Mouse (Mus musculus) hindbrain, embryonic 11.5 days (tissue): ENCODE results near the gene Hepacam. TPM values are rescaled to one million over a fixed set of nuclear protein-coding genes. Genes with fewer than 3 reads are reported as not detected.

Source experiments
- ATAC-seq: fragments of 200-750 bp; cut with Nextera tagmentation; 2 replicates; pipeline ENCODE4 v1.8.0; 2017; ENCODE audit warnings: mild to moderate bottlenecking, moderate TSS enrichment, moderate library complexity; ENCODE audit not compliant: low FRiP score
- DNase-seq: peaks from one replicate; pipeline ENCODE4 v3.0.0-alpha.2; 2015; ENCODE audit warnings: low spot score
- H3K27ac ChIP-seq: fragments of 300-500 bp; sonication (generic); 2 replicates; pipeline ENCODE4 v1.5.1; 2014; ENCODE audit warnings: mild to moderate bottlenecking, low read depth, low read length
- H3K27me3 ChIP-seq: fragments of 300-500 bp; sonication (generic); 2 replicates; pipeline ENCODE4 v1.6.1; 2014; ENCODE audit warnings: mild to moderate bottlenecking, low read length, moderate library complexity, mixed read lengths; ENCODE audit not compliant: control insufficient read depth, insufficient read depth
- H3K36me3 ChIP-seq: fragments of 300-500 bp; sonication (generic); 2 replicates; pipeline ENCODE4 v1.6.1; 2014; ENCODE audit warnings: mild to moderate bottlenecking, low read length, moderate library complexity, mixed read lengths; ENCODE audit not compliant: control insufficient read depth, insufficient read depth
- H3K4me1 ChIP-seq: fragments of 300-500 bp; sonication (generic); replicated peaks from 2 replicates; pipeline ENCODE4 v1.6.1; 2014; ENCODE audit warnings: low read length, mixed read lengths; ENCODE audit not compliant: control insufficient read depth, insufficient read depth
- H3K4me2 ChIP-seq: fragments of 300-500 bp; sonication (generic); replicated peaks from 2 replicates; pipeline ENCODE4 v1.6.1; 2014; ENCODE audit warnings: mild to moderate bottlenecking, low read depth, low read length
- H3K4me3 ChIP-seq: fragments of 300-500 bp; sonication (generic); 2 replicates; pipeline ENCODE4 v1.5.1; 2014; ENCODE audit warnings: low read depth, low read length
- H3K9ac ChIP-seq: fragments of 300-500 bp; sonication (generic); 2 replicates; pipeline ENCODE4 v1.6.1; 2014; ENCODE audit warnings: low read depth, low read length
- H3K9me3 ChIP-seq: fragments of 300-500 bp; sonication (generic); 2 replicates; pipeline ENCODE4 v1.6.1; 2016; ENCODE audit warnings: low read length; ENCODE audit not compliant: control insufficient read depth
- WGBS: fragments of 180-500 bp; shearing (Covaris S2); extraction: QIAGEN DNeasy Blood & Tissue Kit; methylation state at CpG from one replicate; pipeline ENCODE4 v1.1.7; 2014; 5-methylcytosine and 5-hydroxymethylcytosine counted together
- polyA plus RNA-seq: library from polyadenylated mRNA; unstranded; fragments of >200 nt; fragmentation: Nextera tagmentation; extraction: Ambion mirVana; gene quantifications from 2 replicates; pipeline ENCODE4 v1.2.1, GENCODE M21; 2014

Hepacam gene
- polyA plus RNA-seq, result 0.09 TPM in 1 of 2 replicates, not detected in the other

GRCm38 (mm10) chr9:37367301-37368080 is at the start of gene Hepacam:
Hepacam (plus strand) TSS chr9:37367351.
- Histone ChIP-seq H3K27me3 (no peaks in the 10 kb centered on the region), H3K4me3 (no peak within 1 kb of the TSS), H3K4me1 (no peaks in the 10 kb centered on the region), H3K27ac (no peak within 1 kb of the TSS), H3K4me2 (no peak within 1 kb of the TSS), H3K9ac (no peak within 1 kb of the TSS), H3K36me3 (no peaks in the 10 kb centered on the region), H3K9me3 (no peaks in the 10 kb centered on the region)
- no peak for DNase-seq
- 86% methylated on average over 17 of the region's 17 CpGs for WGBS
- ATAC-seq, result no peak

- Histone ChIP-seq H3K9me3 (no peaks in the 10 kb centered on the region), H3K4me1 (no peaks in the 10 kb centered on the region), H3K4me2 (no peak overlapping the region), H3K4me3 (no peak overlapping the region), H3K9ac (no peak overlapping the region), H3K27ac (no peak overlapping the region), H3K36me3 (no peaks in the 10 kb centered on the region), H3K27me3 (no peaks in the 10 kb centered on the region)
- 46% methylated on average over 3 of the region's 3 CpGs for WGBS
- ATAC-seq, result no peak
- DNase-seq, result no peak
These were observed 37.7 kb upstream of the Hepacam start for GRCm38 (mm10) chr9:37329456-37329855.

GRCm38 (mm10) chr9:37345406-37345805 is 21.7 kb upstream of the Hepacam start:
- H3K4me2 ChIP-seq, result no peak overlapping the region

GRCm38 (mm10) chr9:37347184-37347987 is 19.8 kb upstream of the Hepacam start:
- peak; percentile 46 for ATAC-seq
- H3K9me3 ChIP-seq, result no peaks in the 10 kb centered on the region
- no peaks in the 10 kb centered on the region for H3K27me3 ChIP-seq
- H3K4me1 ChIP-seq, result 0 out of 2 replicates have a peak, but pooled peaks cover 2% of the 10 kb centered on the region
- peak overlapping the region; percentile 85 for H3K27ac ChIP-seq
- peak overlapping the region; percentile 80 for H3K4me3 ChIP-seq
- H3K36me3 ChIP-seq, result no peaks in the 10 kb centered on the region
- peak overlapping the region; percentile 83 for H3K4me2 ChIP-seq
- WGBS, result 29% methylated on average over 12 of the region's 12 CpGs
- no peak for DNase-seq
- peak overlapping the region; percentile 84 for H3K9ac ChIP-seq

More at GRCm38 (mm10) chr9:37345406-37345805, 21.7 kb upstream of the Hepacam start:
- ATAC-seq (no peak), DNase-seq (no peak)
- Histone ChIP-seq H3K4me3 (no peak overlapping the region), H3K36me3 (no peaks in the 10 kb centered on the region), H3K27me3 (no peaks in the 10 kb centered on the region), H3K27ac (no peak overlapping the region), H3K9ac (no peak overlapping the region), H3K4me1 (0 out of 2 replicates have a peak, but pooled peaks cover 2% of the 10 kb centered on the region), H3K9me3 (no peaks in the 10 kb centered on the region)
- WGBS, result 91% methylated on average over 3 of the region's 3 CpGs

- no peaks in the 10 kb centered on the region for H3K27me3 ChIP-seq
- peak within 1 kb of the TSS; percentile 85 for H3K27ac ChIP-seq
- peak within 1 kb of the TSS; percentile 83 for H3K4me2 ChIP-seq
- DNase-seq (peak; percentile 98), ATAC-seq (peak; percentile 99)
- no peaks in the 10 kb centered on the region for H3K9me3 ChIP-seq
- H3K9ac ChIP-seq, result peak within 1 kb of the TSS; percentile 84
- WGBS, result under 1% methylated on average over 40 of the region's 41 CpGs
- no peaks in the 10 kb centered on the region for H3K36me3 ChIP-seq
- H3K4me3 ChIP-seq, result peak within 1 kb of the TSS; percentile 80
- H3K4me1 ChIP-seq, result 0 out of 2 replicates have a peak, but pooled peaks cover 2% of the 10 kb centered on the region
These were observed 19.0 kb upstream of the Hepacam start, which contains the start of gene Ccdc15 for GRCm38 (mm10) chr9:37347988-37348642. Ccdc15 (minus strand) TSS chr9:37348432.

GRCm38 (mm10) chr9:37349050-37349449 is 18.1 kb upstream of the Hepacam start:
- peak overlapping the region; percentile 80 for H3K4me3 ChIP-seq
- peak overlapping the region; percentile 84 for H3K9ac ChIP-seq
- H3K4me1 ChIP-seq, result 0 out of 2 replicates have a peak, but pooled peaks cover 2% of the 10 kb centered on the region
- H3K36me3 ChIP-seq, result no peaks in the 10 kb centered on the region
- 92% methylated on average over 3 of the region's 3 CpGs for WGBS
- no peaks in the 10 kb centered on the region for H3K27me3 ChIP-seq
- no peak overlapping the region for H3K27ac ChIP-seq
- no peaks in the 10 kb centered on the region for H3K9me3 ChIP-seq
- DNase-seq, result no peak
- ATAC-seq, result no peak
- peak overlapping the region; percentile 83 for H3K4me2 ChIP-seq

GRCm38 (mm10) chr9:37351266-37351665 is 15.9 kb upstream of the Hepacam start:
- H3K9ac ChIP-seq, result no peak overlapping the region
- H3K27ac ChIP-seq, result no peak overlapping the region
- no peak for DNase-seq
- H3K4me2 ChIP-seq, result no peak overlapping the region
- no peaks in the 10 kb centered on the region for H3K36me3 ChIP-seq
- H3K27me3 ChIP-seq, result no peaks in the 10 kb centered on the region
- no peak for ATAC-seq
- WGBS, result 57% methylated on average over 2 of the region's 2 CpGs
- H3K4me3 ChIP-seq, result no peak overlapping the region
- 0 out of 2 replicates have a peak, but pooled peaks cover 2% of the 10 kb centered on the region for H3K4me1 ChIP-seq
- no peaks in the 10 kb centered on the region for H3K9me3 ChIP-seq

GRCm38 (mm10) chr9:37354485-37354884 is 12.7 kb upstream of the Hepacam start:
- ATAC-seq (no peak), DNase-seq (no peak)
- Histone ChIP-seq H3K9ac (no peak overlapping the region), H3K4me2 (no peak overlapping the region), H3K36me3 (no peaks in the 10 kb centered on the region), H3K27me3 (no peaks in the 10 kb centered on the region), H3K4me3 (no peak overlapping the region), H3K9me3 (no peaks in the 10 kb centered on the region), H3K4me1 (no peaks in the 10 kb centered on the region; the same call in 1 of the 2 replicates), H3K27ac (no peak overlapping the region)
- WGBS, result 70% methylated on average over 1 of the region's 1 CpGs
